Mouse (Mus musculus) kidney, embryonic 16.5 days (tissue): ENCODE measurements at regions not wholly inside any gene's neighbourhood (a gene's known extent, or its start where the extent isn't known, plus 50 kb on each side); places are given as distances from the start of the nearest gene placed in this dataset.
A peak's percentile ranks its signal among the peaks of the same experiment; 100 is the strongest.

Source experiments
- ATAC-seq: fragments of 200-750 bp; cut with Nextera tagmentation; 2 replicates; pipeline ENCODE4 v1.8.0; 2017; ENCODE audit warnings: moderate TSS enrichment; ENCODE audit not compliant: low FRiP score, low TSS enrichment
- H3K27ac ChIP-seq: fragments of 300-500 bp; sonication (generic); 2 replicates; pipeline ENCODE4 v1.5.1; 2014; ENCODE audit warnings: low read length
- H3K27me3 ChIP-seq: fragments of 300-500 bp; sonication (generic); 2 replicates; pipeline ENCODE4 v1.6.1; 2014; ENCODE audit warnings: low read length, control low read depth, mixed read lengths; ENCODE audit not compliant: insufficient read depth
- H3K36me3 ChIP-seq: fragments of 300-500 bp; sonication (generic); 2 replicates; pipeline ENCODE4 v1.6.1; 2014; ENCODE audit warnings: low read length, control low read depth, mixed read lengths; ENCODE audit not compliant: insufficient read depth
- H3K4me1 ChIP-seq: fragments of 300-500 bp; sonication (generic); 2 replicates; pipeline ENCODE4 v1.6.1; 2014; ENCODE audit warnings: low read length, control low read depth, mixed read lengths; ENCODE audit not compliant: insufficient read depth
- H3K4me2 ChIP-seq: fragments of 300-500 bp; sonication (generic); replicated peaks from 2 replicates; pipeline ENCODE4 v1.6.1; 2014; ENCODE audit warnings: low read depth, low read length
- H3K4me3 ChIP-seq: fragments of 300-500 bp; sonication (generic); 2 replicates; pipeline ENCODE4 v1.5.1; 2014; ENCODE audit warnings: mild to moderate bottlenecking, low read length
- H3K9ac ChIP-seq: fragments of 300-500 bp; sonication (generic); replicated peaks from 2 replicates; pipeline ENCODE4 v1.6.1; 2014; ENCODE audit warnings: low read length
- H3K9me3 ChIP-seq: fragments of 300-500 bp; sonication (generic); 2 replicates; pipeline ENCODE4 v1.6.1; 2016; ENCODE audit warnings: low read length, control low read depth
- WGBS: fragments of 180-500 bp; shearing (Covaris S2); extraction: QIAGEN DNeasy Blood & Tissue Kit; methylation state at CpG from one replicate; pipeline ENCODE4 v1.1.7; 2014; 5-methylcytosine and 5-hydroxymethylcytosine counted together

GRCm38 (mm10) chr6:62795596-62795995, 460.1 kb upstream of the Grid2 start:
- Histone ChIP-seq H3K36me3 (no peaks in the 10 kb centered on the region), H3K9me3 (no peaks in the 10 kb centered on the region), H3K27me3 (no peaks in the 10 kb centered on the region), H3K4me2 (no peak overlapping the region), H3K27ac (no peak overlapping the region), H3K9ac (no peak overlapping the region), H3K4me1 (no peaks in the 10 kb centered on the region), H3K4me3 (no peak overlapping the region)
- ATAC-seq: peak; percentile 42; the same call in 1 of the 2 replicates
- 46% methylated on average over 5 of the region's 5 CpGs for WGBS
